ENCODE assay signal across 12 mouse cellular contexts in genomic region chr13:89878832-89879468, GRCm38 (mm10).
DNase-seq lines count a peak whose midpoint lies in the region; ATAC-seq lines count a peak whose summit lies in the region.
"Had no signal": no experiment of that assay in that cellular context is flagged by ENCODE, and none has a peak within 500 bp of the region (broad histone marks: within the 10 kb centered on the region; RNA-seq: fewer than 3 reads in every experiment).

No protein-coding gene starts in this region.

- H3K36me3 ChIP-seq in forebrain, embryonic 15.5 days = no peaks in the 10 kb centered on the region
- no peaks in the 10 kb centered on the region for H3K36me3 ChIP-seq in midbrain, embryonic 14.5 days (ENCODE audit: control insufficient read depth, insufficient read depth, low read length)
- H3K36me3 ChIP-seq: kidney, embryonic 15.5 days; lung, embryonic 15.5 days had no signal

- no peak overlapping the region for H3K4me3 ChIP-seq in forebrain, embryonic 15.5 days
- H3K4me3 ChIP-seq in midbrain, embryonic 14.5 days (replicated peaks; ENCODE audit: low read depth, low read length) = no peak overlapping the region
- H3K4me3 ChIP-seq: kidney, embryonic 15.5 days; lung, embryonic 15.5 days had no signal

- H3K4me2 ChIP-seq in forebrain, embryonic 15.5 days (replicated peaks) = peak overlapping the region; percentile 5
- H3K4me2 ChIP-seq in midbrain, embryonic 14.5 days (ENCODE audit: low read length) = peak overlapping the region; percentile 15; the same call in 1 of the 2 replicates
- H3K4me2 ChIP-seq: kidney, embryonic 15.5 days; lung, embryonic 15.5 days had no signal

- 35% methylated on average over 10 of the region's 10 CpGs for WGBS in forebrain, embryonic 15.5 days
- 61% methylated on average over 10 of the region's 10 CpGs for WGBS in midbrain, embryonic 14.5 days

- H3K27me3 ChIP-seq in forebrain, embryonic 15.5 days = no peaks in the 10 kb centered on the region
- no peaks in the 10 kb centered on the region for H3K27me3 ChIP-seq in midbrain, embryonic 14.5 days (ENCODE audit: control insufficient read depth, insufficient read depth, low read length)
- H3K27me3 ChIP-seq: CH12.LX; kidney, embryonic 15.5 days; lung, embryonic 15.5 days had no signal

- peaks cover 31% of the 10 kb centered on the region for H3K4me1 ChIP-seq in forebrain, embryonic 15.5 days
- H3K4me1 ChIP-seq in midbrain, embryonic 14.5 days (ENCODE audit: control insufficient read depth, insufficient read depth, low read length) = peaks cover 13% of the 10 kb centered on the region; the same call in 1 of the 2 replicates
- H3K4me1 ChIP-seq: kidney, embryonic 15.5 days; lung, embryonic 15.5 days had no signal

- peak; percentile 5 for DNase-seq in kidney, adult 9 months
- no peak for DNase-seq in kidney, postnatal 4 days
- peak; percentile 72 for DNase-seq in brain, adult 2 months (ENCODE audit: low read depth, low spot score)
- DNase-seq in midbrain, embryonic 14.5 days = peak; percentile 48
- DNase-seq in urinary bladder, adult 2 months (ENCODE audit: low spot score) = no peak
- DNase-seq: cerebellum, postnatal 14 days; heart, postnatal 14 days had no signal

- H3K9ac ChIP-seq in forebrain, embryonic 15.5 days (replicated peaks) = peak overlapping the region; percentile 16; the same call in 1 of the 2 replicates
- no peak overlapping the region for H3K9ac ChIP-seq in midbrain, embryonic 14.5 days (replicated peaks; ENCODE audit: low read length)
- H3K9ac ChIP-seq: kidney, embryonic 15.5 days; lung, embryonic 15.5 days had no signal

- peak overlapping the region; percentile 80 for H3K27ac ChIP-seq in forebrain, embryonic 15.5 days (replicated peaks)
- H3K27ac ChIP-seq in midbrain, embryonic 14.5 days (replicated peaks; ENCODE audit: low read depth, low read length) = 0 out of 2 replicates have a peak overlapping the region, but pooled peaks have one; percentile 52
- H3K27ac ChIP-seq: kidney, embryonic 15.5 days; lung, embryonic 15.5 days had no signal

- ATAC-seq in forebrain, embryonic 15.5 days (replicated peaks) = peak; percentile 73
- ATAC-seq in midbrain, embryonic 14.5 days (ENCODE audit: low FRiP score, low TSS enrichment) = peak; percentile 66; the same call in 1 of the 2 replicates
- ATAC-seq in inflammation-experienced regulatory T-cells, adult 6 months = no peak

- H3K9me3 ChIP-seq in forebrain, embryonic 15.5 days = no peaks in the 10 kb centered on the region
- H3K9me3 ChIP-seq in midbrain, embryonic 14.5 days (ENCODE audit: control insufficient read depth, low read length) = no peaks in the 10 kb centered on the region
- H3K9me3 ChIP-seq: kidney, embryonic 15.5 days; lung, embryonic 15.5 days had no signal

Comparison
In these comparisons a context has a peak if more than half of its experiments do, and no peak if none do; other contexts are left out.
1. DNase-seq: peak in kidney, adult 9 months (single experiment), brain, adult 2 months (single experiment) and midbrain, embryonic 14.5 days (single experiment); none in kidney, postnatal 4 days (0 of 2) and urinary bladder, adult 2 months (single experiment).